Mouse (Mus musculus) lung, embryonic 14.5 days (tissue): ENCODE data around the gene Xylt1. TPM values are rescaled to one million over a fixed set of nuclear protein-coding genes. Genes with fewer than 3 reads are reported as not detected.

Source experiments
- ATAC-seq: fragments of 200-750 bp; cut with Nextera tagmentation; 2 replicates; pipeline ENCODE4 v1.8.0; 2017; ENCODE audit warnings: mild to moderate bottlenecking, moderate TSS enrichment, moderate library complexity; ENCODE audit not compliant: insufficient read depth
- DNase-seq: peaks from one replicate; pipeline ENCODE4 v3.0.0-alpha.2; 2015
- H3K27ac ChIP-seq: fragments of 300-500 bp; sonication (generic); 2 replicates; pipeline ENCODE4 v1.5.1; 2014; ENCODE audit warnings: low read depth, mild to moderate bottlenecking, moderate library complexity
- H3K27me3 ChIP-seq: fragments of 300-500 bp; sonication (generic); 2 replicates; pipeline ENCODE4 v1.6.1; 2014; ENCODE audit warnings: low read length, control low read depth; ENCODE audit not compliant: insufficient read depth
- H3K36me3 ChIP-seq: fragments of 300-500 bp; sonication (generic); 2 replicates; pipeline ENCODE4 v1.6.1; 2014; ENCODE audit warnings: control low read depth; ENCODE audit not compliant: insufficient read depth
- H3K4me1 ChIP-seq: fragments of 300-500 bp; sonication (generic); 2 replicates; pipeline ENCODE4 v1.6.1; 2014; ENCODE audit warnings: antibody characterized with exemption, control low read depth; ENCODE audit not compliant: insufficient read depth
- H3K4me2 ChIP-seq: fragments of 300-500 bp; sonication (generic); 2 replicates; pipeline ENCODE4 v1.6.1; 2014; ENCODE audit warnings: mild to moderate bottlenecking
- H3K4me3 ChIP-seq: fragments of 300-500 bp; sonication (generic); 2 replicates; pipeline ENCODE4 v1.5.1; 2014; ENCODE audit warnings: low read depth, low read length
- H3K9ac ChIP-seq: fragments of 300-500 bp; sonication (generic); 2 replicates; pipeline ENCODE4 v1.6.1; 2014
- H3K9me3 ChIP-seq: fragments of 300-500 bp; sonication (generic); 2 replicates; pipeline ENCODE4 v1.6.1; 2016; ENCODE audit warnings: low read depth, low read length, control low read depth
- CTCF ChIP-seq: IDR thresholded peaks from 2 replicates; pipeline ENCODE4 v1.5.1; 2016; ENCODE audit warnings: antibody characterized with exemption, low read depth
- WGBS: fragments of 180-500 bp; shearing (Covaris S2); extraction: QIAGEN DNeasy Blood & Tissue Kit; methylation state at CpG from one replicate; pipeline ENCODE4 v1.1.7; 2014; 5-methylcytosine and 5-hydroxymethylcytosine counted together
- polyA plus RNA-seq: library from polyadenylated mRNA; unstranded; fragments of >200 nt; fragmentation: Nextera tagmentation; extraction: Ambion mirVana; gene quantifications from 2 replicates; pipeline ENCODE4 v1.2.1, GENCODE M21; 2014

Gene Xylt1
- polyA plus RNA-seq, 1 experiment from 2014 or later, result 1.0 TPM

- 92% methylated on average over 7 of the region's 7 CpGs for WGBS
- ATAC-seq, result no peak
- Histone ChIP-seq H3K9ac (no peak overlapping the region), H3K27ac (no peak overlapping the region), H3K4me1 (no peaks in the 10 kb centered on the region), H3K27me3 (no peaks in the 10 kb centered on the region), H3K36me3 (no peaks in the 10 kb centered on the region), H3K4me3 (no peak overlapping the region), H3K4me2 (no peak overlapping the region), H3K9me3 (no peaks in the 10 kb centered on the region)
- TF ChIP-seq CTCF, result no peak
- no peak for DNase-seq
These were observed 85.4 kb downstream of the Xylt1 start for GRCm38 (mm10) chr7:117466006-117466780.

GRCm38 (mm10) chr7:117470243-117470802 is 89.5 kb downstream of the Xylt1 start:
- no peak for TF ChIP-seq CTCF
- Histone ChIP-seq H3K36me3 (no peaks in the 10 kb centered on the region), H3K4me2 (no peak overlapping the region), H3K9me3 (no peaks in the 10 kb centered on the region), H3K4me1 (0 out of 2 replicates have a peak, but pooled peaks cover 10% of the 10 kb centered on the region), H3K4me3 (no peak overlapping the region), H3K27me3 (no peaks in the 10 kb centered on the region), H3K9ac (no peak overlapping the region), H3K27ac (no peak overlapping the region)
- ATAC-seq (no peak), DNase-seq (no peak)
- 59% methylated on average over 3 of the region's 3 CpGs for WGBS

GRCm38 (mm10) chr7:117472055-117472780 is 91.4 kb downstream of the Xylt1 start:
- H3K4me2 ChIP-seq, result no peak overlapping the region
- H3K36me3 ChIP-seq, result no peaks in the 10 kb centered on the region
- no peak for TF ChIP-seq CTCF
- DNase-seq, result no peak
- 45% methylated on average over 11 of the region's 11 CpGs for WGBS
- no peaks in the 10 kb centered on the region for H3K27me3 ChIP-seq
- H3K4me3 ChIP-seq, result no peak overlapping the region
- ATAC-seq, result no peak
- H3K9me3 ChIP-seq, result no peaks in the 10 kb centered on the region
- H3K4me1 ChIP-seq, result 0 out of 2 replicates have a peak, but pooled peaks cover 10% of the 10 kb centered on the region
- no peak overlapping the region for H3K9ac ChIP-seq
- H3K27ac ChIP-seq, result no peak overlapping the region

- Histone ChIP-seq H3K4me3 (no peak overlapping the region), H3K9me3 (no peaks in the 10 kb centered on the region), H3K9ac (no peak overlapping the region), H3K27ac (no peak overlapping the region), H3K27me3 (no peaks in the 10 kb centered on the region), H3K4me2 (no peak overlapping the region), H3K4me1 (0 out of 2 replicates have a peak, but pooled peaks cover 10% of the 10 kb centered on the region), H3K36me3 (no peaks in the 10 kb centered on the region)
- DNase-seq, result peak; percentile 76
- no peak for TF ChIP-seq CTCF
- peak; percentile 61; the same call in 1 of the 2 replicates for ATAC-seq
- 49% methylated on average over 19 of the region's 19 CpGs for WGBS
These were observed 92.3 kb downstream of the Xylt1 start for GRCm38 (mm10) chr7:117472781-117473743.

GRCm38 (mm10) chr7:117474302-117474701 is 93.5 kb downstream of the Xylt1 start:
- Histone ChIP-seq H3K36me3 (no peaks in the 10 kb centered on the region), H3K4me2 (no peak overlapping the region), H3K4me3 (no peak overlapping the region), H3K27ac (no peak overlapping the region), H3K9ac (no peak overlapping the region), H3K27me3 (no peaks in the 10 kb centered on the region), H3K4me1 (0 out of 2 replicates have a peak, but pooled peaks cover 10% of the 10 kb centered on the region), H3K9me3 (no peaks in the 10 kb centered on the region)
- ATAC-seq, result no peak
- peak; percentile 26 for DNase-seq
- no peak for TF ChIP-seq CTCF
- WGBS, result 30% methylated on average over 2 of the region's 2 CpGs

GRCm38 (mm10) chr7:117475106-117475505 is 94.3 kb downstream of the Xylt1 start:
- no peaks in the 10 kb centered on the region for H3K36me3 ChIP-seq
- 0 out of 2 replicates have a peak, but pooled peaks cover 10% of the 10 kb centered on the region for H3K4me1 ChIP-seq
- no peak overlapping the region for H3K9ac ChIP-seq
- H3K27ac ChIP-seq, result no peak overlapping the region
- H3K27me3 ChIP-seq, result no peaks in the 10 kb centered on the region
- ATAC-seq (no peak), DNase-seq (no peak)
- no peak for TF ChIP-seq CTCF
- no peak overlapping the region for H3K4me2 ChIP-seq
- no peaks in the 10 kb centered on the region for H3K9me3 ChIP-seq
- H3K4me3 ChIP-seq, result no peak overlapping the region
- WGBS, result 43% methylated on average over 4 of the region's 4 CpGs
